Mouse (Mus musculus): ENCODE measurements around the gene Zfp386. TPM values are rescaled to one million over a fixed set of nuclear protein-coding genes. Genes with fewer than 3 reads are reported as not detected.

Zfp386 gene
- 66.1 TPM for polyA plus RNA-seq (2014; fragmentation: Illumina TruSeq; extraction: RNeasy Lipid Tissue Mini Kit (QIAGEN cat#74804); ENCODE audit: low read depth, low replicate concordance)

DNA sequence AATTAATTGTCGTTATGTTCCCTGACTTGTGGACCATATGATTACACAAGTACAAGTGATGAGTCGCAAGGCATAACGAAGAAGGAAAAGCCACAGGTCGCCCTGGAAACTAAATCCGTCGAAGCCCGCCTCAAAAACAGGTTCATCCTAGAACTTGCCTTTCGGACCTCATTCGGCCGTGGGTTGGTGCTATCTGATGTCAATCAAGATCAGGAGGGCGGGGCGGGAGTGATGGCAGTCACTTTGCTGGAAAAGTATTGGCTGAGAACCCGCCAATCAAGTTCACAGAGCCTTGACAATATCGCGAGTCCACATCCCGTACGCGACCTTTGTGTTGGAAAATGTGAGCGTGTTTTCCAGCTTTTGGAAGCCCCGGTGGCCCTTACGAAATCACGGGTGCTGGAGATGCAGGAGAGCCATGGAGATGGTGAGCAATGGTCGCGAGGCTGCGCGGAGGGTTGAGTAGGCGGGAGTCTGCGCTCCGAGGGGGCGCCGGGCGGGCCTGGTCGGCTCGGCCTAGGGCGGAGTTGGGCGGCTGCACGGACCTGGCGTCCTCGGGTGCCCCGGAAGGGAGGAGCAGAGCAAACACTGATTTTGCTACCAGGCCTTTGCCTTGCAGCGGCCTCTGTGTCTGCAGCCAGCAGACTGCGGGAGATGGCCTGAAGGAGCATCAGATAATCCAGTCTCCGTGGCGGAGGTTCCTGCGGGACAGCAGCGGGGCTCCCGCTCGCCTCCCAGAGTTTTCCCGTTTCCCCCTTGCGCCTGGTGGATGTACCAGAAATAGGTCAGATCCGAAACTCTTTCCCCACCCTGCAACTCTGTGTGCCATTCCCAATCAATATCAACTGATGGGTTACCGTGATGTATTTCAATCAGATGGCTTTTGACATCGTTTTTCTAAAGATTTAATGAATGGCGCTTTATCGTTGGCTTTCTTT, at the start of gene Zfp386:
Gene Zfp386 (plus strand): TSS at position 285 of the 938 bp plus-strand sequence.

GRCm38 (mm10) chr12:116077074-116077854, 29.7 kb downstream of the Zfp386 start, which contains the start of gene Vipr2:
TSS of gene Vipr2 (plus strand) at chr12:116077726.

Other genes starting within 250 kb of the Zfp386 start
- gene Vipr2, start 30.0 kb downstream of the Zfp386 start, polyA plus RNA-seq (2014; fragmentation: Illumina TruSeq; extraction: RNeasy Lipid Tissue Mini Kit (QIAGEN cat#74804); ENCODE audit: low read depth, low replicate concordance): not detected
- gene Wdr60, start 215.3 kb downstream of the Zfp386 start, polyA plus RNA-seq (2014; fragmentation: Illumina TruSeq; extraction: RNeasy Lipid Tissue Mini Kit (QIAGEN cat#74804); ENCODE audit: low read depth, low replicate concordance): 88.4 TPM
- gene Gm11027, start 227.7 kb downstream of the Zfp386 start, polyA plus RNA-seq (2014; fragmentation: Illumina TruSeq; extraction: RNeasy Lipid Tissue Mini Kit (QIAGEN cat#74804); ENCODE audit: low read depth, low replicate concordance): not detected
- 30.8 TPM for gene Esyt2, start 233.5 kb downstream of the Zfp386 start, polyA plus RNA-seq (2014; fragmentation: Illumina TruSeq; extraction: RNeasy Lipid Tissue Mini Kit (QIAGEN cat#74804); ENCODE audit: low read depth, low replicate concordance)